Mouse (Mus musculus) cortical plate, adult 2 months (tissue): ENCODE data around the gene Spsb2.
A peak's percentile ranks its signal among the peaks of the same experiment; 100 is the strongest.

ENCODE experiments used
- CTCF ChIP-seq: fragments of 200-500 bp; IDR thresholded peaks from 2 replicates; pipeline ENCODE4 v1.5.1; 2011; ENCODE audit warnings: mild to moderate bottlenecking, control low read depth, low read length; ENCODE audit not compliant: insufficient read depth; ENCODE audit errors: extremely low read depth
- POLR2A ChIP-seq: fragments of 200-500 bp; IDR thresholded peaks from 2 replicates; pipeline ENCODE4 v1.6.1; 2011; ENCODE audit warnings: mild to moderate bottlenecking, low read length, control low read depth; ENCODE audit not compliant: insufficient read depth; ENCODE audit errors: extremely low read depth

- TF ChIP-seq POLR2A (peak; percentile 58; the same call in 1 of the 2 replicates), CTCF (no peak)
Measured at GRCm38 (mm10) chr6:124769101-124769765, 39.2 kb upstream of the Spsb2 start, which contains the start of gene Eno2.
